Mouse (Mus musculus): ENCODE data around the gene Irf8.

DNA sequence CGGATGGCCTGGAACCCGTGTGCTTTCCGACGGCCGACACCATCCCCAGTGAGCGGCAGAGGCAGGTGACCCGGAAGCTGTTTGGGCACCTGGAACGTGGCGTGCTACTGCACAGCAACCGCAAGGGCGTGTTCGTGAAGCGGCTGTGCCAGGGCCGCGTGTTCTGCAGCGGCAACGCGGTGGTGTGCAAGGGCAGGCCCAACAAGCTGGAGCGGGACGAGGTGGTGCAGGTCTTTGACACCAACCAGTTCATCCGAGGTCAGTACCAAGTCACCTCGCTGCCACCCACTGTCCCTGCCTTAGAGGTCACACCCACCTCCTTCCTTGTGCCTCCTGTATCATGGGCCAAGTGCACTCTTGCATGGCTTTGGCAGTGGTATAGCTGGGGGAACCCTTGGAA is 17.3 kb downstream of the Irf8 start:
- TF ChIP-seq GATA1 (IDR thresholded peaks at IDR 0.05; ENCODE audit: low read length) (no peak), TAL1 (IDR thresholded peaks at IDR 0.05; ENCODE audit: low read length) (no peak)
